Mouse (Mus musculus) lung, adult 2 months (tissue): ENCODE measurements at regions not wholly inside any gene's neighbourhood (a gene's known extent, or its start where the extent isn't known, plus 50 kb on each side); places are given as distances from the start of the nearest gene placed in this dataset.

ENCODE experiments used
- DNase-seq: peaks from one replicate; pipeline ENCODE4 v3.0.0; 2022
- H3K4me1 ChIP-seq: fragments of 200-500 bp; 2 replicates; pipeline ENCODE4 v1.6.1; 2011; ENCODE audit warnings: low read length; ENCODE audit not compliant: control insufficient read depth, insufficient read depth
- H3K4me3 ChIP-seq: fragments of 200-500 bp; replicated peaks from 2 replicates; pipeline ENCODE3; 2011; ENCODE audit warnings: low read depth, mild to moderate bottlenecking, control low read depth, low read length; ENCODE audit errors: extremely low read depth
- CTCF ChIP-seq: fragments of 200-500 bp; IDR thresholded peaks from 2 replicates; pipeline ENCODE4 v1.5.1; 2011; ENCODE audit warnings: mild to moderate bottlenecking, low read length, control low read depth; ENCODE audit not compliant: insufficient read depth
- POLR2A ChIP-seq: fragments of 200-500 bp; IDR thresholded peaks from 2 replicates; pipeline ENCODE4 v1.6.1; 2011; ENCODE audit warnings: low read depth, mild to moderate bottlenecking, control low read depth, low read length, borderline replicate concordance; ENCODE audit errors: extremely low read depth
- WGBS: fragments of 180-500 bp; shearing (Covaris S2); methylation state at CpG from one replicate; pipeline ENCODE4 v1.1.7; 2018; 5-methylcytosine and 5-hydroxymethylcytosine counted together

DNA sequence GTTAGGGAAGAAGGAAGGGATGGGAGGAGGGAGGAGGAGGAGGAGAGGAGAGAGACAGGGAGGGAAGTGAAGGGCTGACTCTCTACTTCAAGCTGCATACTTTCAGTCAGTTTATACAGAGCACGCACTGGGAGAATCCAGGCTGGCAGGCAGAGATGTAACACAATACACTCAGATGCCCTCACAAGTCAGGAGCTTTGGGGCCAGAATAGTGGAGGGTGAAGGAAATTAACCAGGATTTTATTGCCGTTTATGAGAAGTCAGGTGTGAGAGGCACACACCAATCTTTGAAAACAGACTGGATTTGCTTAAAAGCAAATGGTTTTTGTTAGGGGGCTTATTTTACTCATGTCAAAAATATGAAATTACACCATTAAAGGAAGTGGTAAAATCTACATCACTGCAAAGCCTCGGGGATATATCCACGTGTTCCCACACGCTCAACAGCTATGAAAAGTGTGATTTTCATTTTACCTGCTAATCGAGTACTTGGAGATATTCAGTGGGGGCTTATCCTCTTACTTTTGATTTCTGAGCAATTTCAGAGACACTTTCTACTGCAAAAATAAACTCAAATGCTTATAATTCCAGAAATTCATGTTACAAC is 268.2 kb downstream of the Sox2 start:
- no peak for DNase-seq
- no peak for TF ChIP-seq CTCF
- no peak for TF ChIP-seq POLR2A
- Histone ChIP-seq H3K4me1 (no peaks in the 10 kb centered on the region), H3K4me3 (no peak overlapping the region)
- 50% methylated on average over 6 of the region's 6 CpGs for WGBS

DNA sequence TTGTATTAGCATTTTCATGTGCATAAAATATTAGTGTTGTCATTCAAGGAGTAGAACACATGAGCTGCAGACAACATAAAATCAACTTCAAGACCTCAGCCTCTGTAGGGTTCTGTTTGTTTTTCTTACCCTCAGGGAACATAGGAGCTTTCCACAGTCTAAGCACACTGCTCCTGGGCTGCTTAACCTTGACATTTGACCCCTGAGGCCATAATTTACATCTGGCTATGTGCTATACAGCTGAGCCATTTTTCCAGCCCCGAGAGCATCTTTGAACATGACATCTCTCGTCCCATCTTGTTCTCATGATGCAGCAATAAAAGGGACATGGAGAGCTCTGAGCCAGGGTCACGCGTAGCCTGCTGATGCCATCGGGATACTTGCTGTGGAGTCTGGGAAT is 270.3 kb downstream of the Sox2 start:
- DNase-seq: no peak
- no peak for TF ChIP-seq CTCF
- TF ChIP-seq POLR2A: no peak
- Histone ChIP-seq H3K4me1 (no peaks in the 10 kb centered on the region), H3K4me3 (no peak overlapping the region)
- 78% methylated on average over 5 of the region's 5 CpGs for WGBS

DNA sequence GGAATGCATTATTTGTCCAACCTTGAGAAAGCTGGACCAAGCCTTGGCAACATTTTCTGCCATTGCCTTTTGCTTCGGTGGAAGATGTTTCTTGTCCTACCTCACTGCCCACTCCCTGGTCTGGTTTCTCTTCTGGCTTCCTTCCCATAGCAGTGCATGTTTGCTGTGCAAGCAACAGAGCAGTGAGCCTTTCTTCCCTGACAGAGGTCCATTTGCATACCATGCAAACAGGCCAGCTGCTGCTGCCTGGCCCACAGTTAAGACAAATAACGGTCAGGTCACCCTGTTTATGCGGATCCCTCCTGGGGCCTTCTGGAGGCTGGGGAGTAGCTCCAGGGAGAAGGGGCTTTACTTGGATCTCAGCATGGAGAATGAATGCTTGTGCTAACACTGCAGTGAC is 299.7 kb downstream of the Sox2 start:
- no peak overlapping the region for H3K4me3 ChIP-seq
- TF ChIP-seq CTCF (no peak), POLR2A (no peak)
- no peaks in the 10 kb centered on the region for H3K4me1 ChIP-seq
- no peak for DNase-seq
- 29% methylated on average over 3 of the region's 3 CpGs for WGBS

DNA sequence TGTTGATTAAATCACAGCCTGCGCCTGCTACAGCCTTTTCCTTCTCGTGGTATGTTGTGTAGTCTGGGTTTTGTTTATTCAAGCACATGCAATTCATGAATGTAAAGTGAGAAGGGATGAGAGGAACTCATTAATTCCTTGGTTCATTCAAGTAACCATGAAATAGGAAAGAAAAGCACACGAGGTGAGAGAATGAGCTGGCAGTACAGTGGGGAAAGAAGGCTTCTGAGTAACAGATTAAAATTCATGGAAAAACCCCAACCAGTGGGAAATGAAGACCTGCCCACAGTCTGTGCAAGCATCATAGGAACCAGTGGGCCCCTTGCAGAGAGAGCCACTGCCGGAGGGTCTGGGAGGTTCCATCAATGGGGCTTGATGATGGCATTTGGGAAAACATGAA is 306.0 kb downstream of the Sox2 start:
- Histone ChIP-seq H3K4me1 (no peaks in the 10 kb centered on the region), H3K4me3 (no peak overlapping the region)
- 57% methylated on average over 4 of the region's 4 CpGs for WGBS
- no peak for TF ChIP-seq POLR2A
- no peak for TF ChIP-seq CTCF
- DNase-seq: no peak

DNA sequence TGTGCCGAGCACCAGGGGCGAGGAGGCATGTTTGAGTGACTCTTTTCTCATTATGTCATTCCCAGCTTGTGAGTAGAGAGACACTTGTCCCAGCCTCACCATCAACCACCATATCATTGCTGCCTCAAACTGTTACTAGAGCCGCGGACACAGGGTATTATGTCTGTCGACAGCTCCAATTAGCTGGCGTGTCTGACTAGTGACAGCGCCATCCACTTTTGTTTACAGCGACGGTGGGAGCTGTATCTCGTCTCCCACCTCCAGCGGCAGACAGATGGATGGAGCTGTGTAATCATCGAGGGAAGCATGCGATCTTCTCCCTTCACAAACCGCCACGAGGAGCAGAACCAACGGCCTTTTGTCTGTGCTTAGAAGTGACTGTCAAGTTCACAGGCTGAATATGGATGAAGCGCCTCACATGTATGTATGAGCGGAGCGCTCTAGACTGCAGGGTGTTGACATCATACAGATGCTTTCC is 308.9 kb downstream of the Sox2 start:
- no peak for DNase-seq
- WGBS: 33% methylated on average over 19 of the region's 19 CpGs
- TF ChIP-seq POLR2A: no peak
- TF ChIP-seq CTCF: no peak
- Histone ChIP-seq H3K4me1 (no peaks in the 10 kb centered on the region), H3K4me3 (no peak overlapping the region)

DNA sequence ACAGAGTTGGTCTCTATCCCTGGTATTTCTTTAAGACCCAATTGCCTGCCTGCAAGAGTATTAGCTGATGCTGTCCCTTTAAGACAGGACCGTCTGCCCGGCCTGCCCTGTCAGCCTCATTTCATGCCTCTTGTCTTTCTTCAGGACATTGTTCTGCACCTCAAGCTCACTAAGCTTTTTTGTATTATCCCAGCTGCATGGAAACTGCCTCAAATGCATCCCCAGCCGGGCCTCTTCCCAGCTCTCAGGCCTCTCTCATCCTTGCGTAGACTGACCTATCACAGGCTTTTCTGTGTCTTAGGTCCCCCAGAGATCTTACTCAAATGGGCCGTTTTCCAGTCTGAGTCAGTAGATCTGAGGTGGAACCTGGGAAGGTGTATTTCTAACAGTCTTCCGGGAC is 316.2 kb downstream of the Sox2 start:
- WGBS: 66% methylated on average over 6 of the region's 6 CpGs
- TF ChIP-seq CTCF (no peak), POLR2A (no peak)
- no peaks in the 10 kb centered on the region for H3K4me1 ChIP-seq

DNA sequence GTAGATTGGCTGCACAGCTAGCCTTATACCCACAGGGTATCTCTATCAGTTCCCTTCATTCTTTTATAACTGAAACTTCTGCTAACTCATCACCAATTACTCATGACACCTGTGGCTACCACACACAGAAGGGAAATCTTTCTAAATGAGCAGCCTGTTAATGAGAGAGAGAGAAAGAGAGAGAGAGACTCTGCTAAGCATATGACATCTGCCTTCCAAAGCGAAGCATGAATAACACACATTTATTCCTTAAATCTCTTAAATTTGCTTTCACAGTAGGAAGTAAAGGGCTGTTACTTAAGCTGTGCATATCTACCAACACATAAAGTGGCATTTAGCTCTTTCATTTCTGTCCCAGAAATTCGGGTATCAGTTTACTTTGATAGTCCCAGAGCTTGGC is 317.7 kb downstream of the Sox2 start:
- DNase-seq: no peak
- Histone ChIP-seq H3K4me1 (no peaks in the 10 kb centered on the region), H3K4me3 (no peak overlapping the region)
- no peak for TF ChIP-seq POLR2A
- no peak for TF ChIP-seq CTCF
- WGBS: 58% methylated on average over 2 of the region's 2 CpGs

More for the DNA sequence above, 316.2 kb downstream of the Sox2 start:
- no peak for DNase-seq
- no peak overlapping the region for H3K4me3 ChIP-seq

DNA sequence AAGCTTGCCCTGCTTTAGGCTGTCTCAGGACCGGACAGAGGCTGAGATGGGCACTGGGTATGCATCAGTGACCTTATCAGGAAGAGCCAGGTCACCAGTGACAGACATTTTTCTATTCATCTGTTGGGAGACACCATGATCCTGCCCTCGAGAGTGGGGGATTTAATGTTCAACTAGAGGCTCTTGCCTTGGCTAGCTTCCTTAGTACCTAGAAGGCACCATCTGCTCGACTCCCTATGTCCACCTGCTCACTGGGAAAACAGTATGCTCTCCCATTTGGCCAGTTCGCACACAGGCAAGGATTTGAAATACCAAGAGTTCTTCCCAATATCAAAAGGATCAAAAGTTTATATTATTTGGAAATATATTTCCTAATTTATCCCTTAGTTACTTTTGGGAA is 321.3 kb downstream of the Sox2 start:
- Histone ChIP-seq H3K4me1 (no peaks in the 10 kb centered on the region), H3K4me3 (no peak overlapping the region)
- 78% methylated on average over 4 of the region's 4 CpGs for WGBS
- DNase-seq: no peak
- TF ChIP-seq CTCF (no peak), POLR2A (no peak)

DNA sequence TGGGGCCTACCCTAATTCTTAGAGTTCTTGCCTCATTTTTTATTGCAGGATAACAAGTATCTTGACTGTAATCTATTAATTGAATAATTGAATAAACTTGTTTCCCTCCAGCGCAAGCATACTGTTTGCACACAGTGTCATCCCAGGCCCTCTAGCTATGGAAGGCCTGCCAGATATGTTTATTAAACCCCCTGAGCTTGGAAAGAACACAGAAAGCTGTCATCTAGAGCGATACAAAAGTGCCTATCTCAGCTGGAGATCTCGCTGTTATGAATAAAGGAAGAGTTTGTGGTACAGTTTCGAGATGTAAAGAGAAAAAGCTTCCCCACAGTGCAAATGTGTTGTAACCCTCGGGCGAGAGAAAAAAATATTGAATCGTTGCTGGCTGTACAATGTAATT is 324.2 kb downstream of the Sox2 start:
- no peak for TF ChIP-seq POLR2A
- TF ChIP-seq CTCF: no peak
- no peak for DNase-seq
- WGBS: 72% methylated on average over 7 of the region's 7 CpGs
- Histone ChIP-seq H3K4me3 (no peak overlapping the region), H3K4me1 (no peaks in the 10 kb centered on the region)
